Mouse (Mus musculus) macrophage (primary cell): ENCODE data around the gene Fars2. TPM values are rescaled to one million over a fixed set of nuclear protein-coding genes. Genes with fewer than 3 reads are reported as not detected.
A peak's percentile ranks its signal among the peaks of the same experiment; 100 is the strongest.

Source experiments
- H3K27ac ChIP-seq: fragments of 350-480 bp; formaldehyde crosslinking; 2 replicates; pipeline ENCODE4 v1.9.0; 2021
- H3K36me3 ChIP-seq: fragments of 350-480 bp; formaldehyde crosslinking; 2 replicates; pipeline ENCODE4 v1.9.0; 2021; ENCODE audit errors: inconsistent target
- H3K4me3 ChIP-seq: fragments of 350-480 bp; formaldehyde crosslinking; 2 replicates; pipeline ENCODE4 v1.9.0; 2021; ENCODE audit errors: inconsistent target
- H3K79me2 ChIP-seq: fragments of 350-480 bp; formaldehyde crosslinking; 2 replicates; pipeline ENCODE4 v1.9.0; 2021; ENCODE audit errors: inconsistent target
- WGBS: methylation state at CpG from one replicate; pipeline ENCODE4 v1.1.7; 2026; ENCODE audit warnings: inconsistent platforms; ENCODE audit not compliant: missing documents; 5-methylcytosine and 5-hydroxymethylcytosine counted together
- polyA plus RNA-seq: library from polyadenylated mRNA; stranded (reverse); fragments of 250-400 nt; gene quantifications from 3 replicates; pipeline ENCODE4 v1.2.4, GENCODE M21; 2018; ENCODE audit warnings: inconsistent platforms

The Fars2 gene
- polyA plus RNA-seq, 1 experiment from 2014 or later = 31.1 TPM

DNA sequence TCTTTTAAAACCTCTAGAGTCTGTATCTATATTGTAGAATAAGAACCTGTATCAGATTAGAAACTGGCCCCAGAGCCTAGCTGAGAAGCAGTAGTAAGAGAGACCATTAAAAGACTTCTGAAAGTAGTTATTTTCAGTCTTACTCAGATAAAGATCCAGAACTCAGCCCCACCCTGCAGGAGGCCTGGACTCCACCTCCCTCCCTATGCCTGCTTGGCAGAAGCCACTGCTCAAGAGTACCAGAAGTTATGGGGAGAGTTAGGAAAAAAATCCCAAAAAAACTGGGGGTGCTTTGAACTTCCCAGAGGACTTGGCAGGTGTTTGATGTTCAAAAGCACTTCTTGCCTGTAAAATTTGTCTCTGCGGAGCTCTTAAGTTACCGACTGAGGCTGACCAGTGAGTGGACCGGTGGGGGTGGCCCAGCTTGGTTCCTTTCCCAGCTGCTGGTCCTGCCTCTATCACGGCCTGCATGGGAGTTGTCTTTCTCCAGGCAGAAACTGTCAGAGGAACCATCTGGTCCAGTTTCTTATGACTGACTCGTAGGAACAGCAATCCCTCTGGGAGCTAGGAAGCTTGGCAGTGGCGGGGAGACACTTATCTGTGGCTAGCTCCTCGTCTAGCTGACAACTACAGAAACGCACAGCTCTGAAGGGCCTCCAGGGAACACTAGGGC, 411.1 kb downstream of the Fars2 start:
- no peaks in the 10 kb centered on the region for H3K79me2 ChIP-seq
- 94% methylated on average over 8 of the region's 8 CpGs for WGBS
- no peak overlapping the region for H3K27ac ChIP-seq
- no peak overlapping the region for H3K4me3 ChIP-seq
- no peaks in the 10 kb centered on the region for H3K36me3 ChIP-seq

DNA sequence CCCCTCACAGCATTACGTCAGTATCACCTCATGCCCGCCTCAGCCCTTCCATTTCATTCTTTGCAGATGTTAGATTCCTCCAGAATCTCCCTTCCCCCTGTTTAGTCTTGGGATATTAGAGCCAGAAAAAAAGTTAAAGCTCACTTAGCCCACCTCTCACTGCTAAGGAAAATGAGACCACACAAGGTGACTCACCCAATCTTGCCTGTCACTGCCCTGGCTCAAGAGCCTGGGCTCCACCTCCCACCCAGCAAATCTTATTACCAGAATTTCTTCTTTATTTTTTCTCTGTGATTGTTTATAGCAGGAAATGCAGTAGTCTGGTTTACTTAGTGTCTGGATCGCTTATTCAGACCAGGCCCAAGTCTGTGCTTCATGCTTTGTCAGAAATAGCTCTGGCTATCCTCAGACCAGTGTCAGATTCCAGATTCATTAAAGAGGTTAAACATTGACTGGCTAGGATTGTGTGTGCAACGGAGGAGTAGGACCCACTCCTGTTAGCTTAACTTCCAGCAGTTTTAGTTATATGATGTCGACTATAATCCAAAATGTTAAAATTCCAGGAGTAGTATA, 412.3 kb downstream of the Fars2 start:
- WGBS = 95% methylated on average over 5 of the region's 5 CpGs
- Histone ChIP-seq H3K4me3 (no peak overlapping the region), H3K79me2 (no peaks in the 10 kb centered on the region)

DNA sequence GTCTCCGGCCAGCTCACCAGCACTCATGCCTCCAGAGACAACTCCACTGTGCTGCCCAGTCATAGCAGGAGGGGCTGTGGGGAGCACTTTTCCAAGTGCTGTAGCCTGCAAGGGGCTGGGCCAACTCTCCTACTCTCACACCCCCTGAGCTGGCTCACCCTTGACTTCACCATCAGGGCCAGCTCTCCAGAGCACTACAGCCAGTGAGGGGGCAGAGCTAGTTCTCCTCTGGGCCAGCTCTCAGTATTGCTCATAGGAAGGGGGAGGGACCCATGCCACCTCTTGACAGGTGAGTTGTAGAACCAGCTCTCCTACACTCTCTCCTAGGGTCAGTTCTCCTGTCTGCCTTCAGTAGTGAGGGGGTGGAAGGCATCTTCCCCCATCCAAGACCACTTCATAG, 413.6 kb downstream of the Fars2 start:
- no peaks in the 10 kb centered on the region for H3K36me3 ChIP-seq
- WGBS = 100% methylated on average over 1 of the region's 1 CpGs
- no peak overlapping the region for H3K4me3 ChIP-seq
- H3K79me2 ChIP-seq = no peaks in the 10 kb centered on the region
- H3K27ac ChIP-seq = no peak overlapping the region

More for the DNA sequence above, 412.3 kb downstream of the Fars2 start:
- Histone ChIP-seq H3K36me3 (no peaks in the 10 kb centered on the region), H3K27ac (no peak overlapping the region)

DNA sequence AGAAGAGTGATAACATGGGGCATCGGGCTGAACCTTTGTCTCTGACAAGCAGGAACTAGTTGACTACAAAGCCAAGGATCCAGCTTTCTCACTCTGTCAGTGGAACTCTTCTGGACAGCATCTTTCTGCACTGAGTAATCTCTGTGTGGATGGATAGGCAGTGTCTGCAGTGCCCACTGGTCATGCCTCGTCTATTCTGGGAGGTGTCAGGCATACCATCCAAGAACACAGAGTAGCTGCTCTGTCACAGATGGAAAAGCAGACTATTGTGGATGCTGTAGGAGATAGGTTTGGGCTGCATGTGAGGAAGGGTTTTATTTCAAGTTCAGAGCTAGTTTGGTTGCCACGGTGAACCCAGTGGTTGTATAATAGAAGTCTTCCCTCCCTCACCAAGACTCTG, 414.7 kb downstream of the Fars2 start:
- no peaks in the 10 kb centered on the region for H3K36me3 ChIP-seq
- H3K27ac ChIP-seq = no peak overlapping the region
- no peak overlapping the region for H3K4me3 ChIP-seq
- H3K79me2 ChIP-seq = no peaks in the 10 kb centered on the region
- WGBS = 92% methylated on average over 3 of the region's 3 CpGs

DNA sequence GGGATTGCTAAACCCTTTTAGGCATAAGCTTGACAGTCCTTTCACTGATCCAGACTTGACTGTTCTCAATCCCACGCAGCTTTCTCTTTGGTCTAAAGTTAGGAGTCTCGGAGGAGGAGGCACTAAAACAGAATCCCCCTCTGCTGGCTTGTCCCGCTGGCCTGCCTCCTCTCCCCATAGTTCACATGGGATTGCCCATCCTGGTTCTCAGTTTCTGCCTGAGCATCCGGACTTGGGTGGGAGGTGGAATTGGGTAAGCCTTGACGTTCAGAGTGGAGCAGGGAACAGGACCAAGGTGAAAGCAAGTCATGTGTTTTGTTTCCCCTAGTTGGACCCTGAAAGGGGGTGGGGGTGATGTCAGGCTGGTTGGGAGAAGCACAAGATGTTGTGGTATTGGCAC, 415.9 kb downstream of the Fars2 start:
- Histone ChIP-seq H3K79me2 (no peaks in the 10 kb centered on the region), H3K27ac (no peak overlapping the region), H3K36me3 (no peaks in the 10 kb centered on the region), H3K4me3 (no peak overlapping the region)
- WGBS = 94% methylated on average over 5 of the region's 5 CpGs

DNA sequence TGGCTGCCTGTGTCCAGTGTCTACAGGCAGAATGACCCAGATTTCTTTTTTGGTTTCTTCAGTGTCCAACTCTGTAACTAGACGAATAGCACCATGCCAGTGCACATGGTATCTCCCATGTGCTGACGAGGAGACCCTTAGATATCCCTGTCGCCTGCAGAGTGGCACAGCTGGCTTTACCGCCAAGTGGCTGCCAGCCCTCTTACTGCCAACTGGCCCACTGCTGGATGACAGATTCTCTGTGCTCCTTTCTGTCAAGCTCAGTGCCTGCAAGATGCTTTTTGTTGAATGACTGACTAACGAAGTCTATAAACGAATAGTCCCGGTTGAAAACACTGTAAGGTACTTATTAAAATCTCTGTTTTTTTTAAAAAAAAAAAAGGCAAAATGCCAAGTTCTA, 416.3 kb downstream of the Fars2 start:
- no peaks in the 10 kb centered on the region for H3K36me3 ChIP-seq
- no peaks in the 10 kb centered on the region for H3K79me2 ChIP-seq
- H3K4me3 ChIP-seq = no peak overlapping the region
- 95% methylated on average over 7 of the region's 7 CpGs for WGBS
- no peak overlapping the region for H3K27ac ChIP-seq

DNA sequence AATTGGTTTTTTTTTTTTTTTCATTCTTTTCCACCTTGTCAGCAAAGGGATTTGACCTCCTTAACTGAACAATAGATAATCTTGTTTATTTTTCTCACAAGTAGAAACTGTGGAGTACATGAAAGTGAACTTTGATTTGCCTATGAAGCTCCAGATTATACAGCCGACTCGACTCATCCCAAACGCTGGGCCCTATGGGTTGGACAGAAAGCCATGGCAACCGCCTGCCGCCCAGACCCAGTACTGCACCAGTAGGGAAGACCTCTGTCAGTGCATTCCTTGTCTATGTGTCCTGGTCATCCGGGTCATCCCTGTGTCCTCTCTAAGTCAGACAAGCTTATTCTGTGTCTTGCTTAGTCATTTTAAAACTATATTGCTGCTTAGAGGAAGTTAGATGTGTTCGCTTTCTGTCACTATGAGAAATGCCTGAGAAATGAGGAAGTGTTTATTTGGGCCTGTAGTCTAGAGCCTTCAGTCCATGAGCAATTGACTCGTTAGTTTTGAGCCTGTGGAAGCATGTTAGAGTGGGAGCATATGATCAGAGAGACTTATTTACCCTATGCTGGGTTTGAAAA, 416.8 kb downstream of the Fars2 start:
- Histone ChIP-seq H3K4me3 (no peak overlapping the region), H3K36me3 (no peaks in the 10 kb centered on the region), H3K79me2 (no peaks in the 10 kb centered on the region), H3K27ac (peak overlapping the region; percentile 28; the same call in 1 of the 2 replicates)
- WGBS = 70% methylated on average over 8 of the region's 8 CpGs

DNA sequence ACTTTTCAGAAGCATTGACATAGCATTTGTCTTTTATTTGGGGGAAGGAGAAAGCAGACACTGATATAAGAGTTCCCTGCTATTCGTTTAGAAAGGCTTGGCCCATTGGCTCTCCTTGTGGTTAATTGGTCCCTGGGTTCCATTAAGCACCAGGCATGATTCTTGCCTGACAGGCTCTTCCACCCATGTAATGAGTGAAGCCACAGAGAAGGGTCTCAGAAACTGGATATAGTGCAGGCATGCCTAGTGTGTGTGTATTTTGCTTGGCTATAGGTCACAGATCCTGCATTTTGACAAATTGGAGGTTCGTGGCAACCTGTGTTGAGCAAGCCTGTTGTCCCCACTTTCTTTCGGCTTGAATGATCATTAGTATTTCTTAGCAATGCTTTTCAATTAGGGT, 420.4 kb downstream of the Fars2 start:
- WGBS = 97% methylated on average over 3 of the region's 3 CpGs
- Histone ChIP-seq H3K36me3 (no peaks in the 10 kb centered on the region), H3K79me2 (no peaks in the 10 kb centered on the region), H3K4me3 (no peak overlapping the region), H3K27ac (no peak overlapping the region)

DNA sequence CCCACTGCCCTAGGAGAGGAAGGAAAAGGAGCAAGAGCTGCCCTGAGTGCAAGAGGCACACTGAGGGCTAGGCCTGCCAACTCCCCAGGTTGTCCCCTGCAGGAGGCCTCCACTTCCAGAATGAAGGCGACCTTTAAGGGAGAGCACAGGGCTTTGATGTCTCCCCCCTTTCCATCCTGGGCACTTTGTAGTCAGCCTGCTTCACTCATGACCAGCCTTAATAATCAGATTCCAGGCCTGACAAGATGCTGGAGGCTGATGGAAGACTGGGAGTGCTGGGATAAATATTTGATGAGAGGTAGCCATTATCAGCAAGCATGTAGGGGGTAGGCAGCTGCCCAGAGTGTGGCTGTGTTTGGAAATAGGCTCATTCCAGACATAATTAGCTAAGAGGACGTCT, 421.2 kb downstream of the Fars2 start:
- H3K79me2 ChIP-seq = no peaks in the 10 kb centered on the region
- no peaks in the 10 kb centered on the region for H3K36me3 ChIP-seq
- WGBS = 91% methylated on average over 2 of the region's 2 CpGs
- no peak overlapping the region for H3K27ac ChIP-seq
- no peak overlapping the region for H3K4me3 ChIP-seq

DNA sequence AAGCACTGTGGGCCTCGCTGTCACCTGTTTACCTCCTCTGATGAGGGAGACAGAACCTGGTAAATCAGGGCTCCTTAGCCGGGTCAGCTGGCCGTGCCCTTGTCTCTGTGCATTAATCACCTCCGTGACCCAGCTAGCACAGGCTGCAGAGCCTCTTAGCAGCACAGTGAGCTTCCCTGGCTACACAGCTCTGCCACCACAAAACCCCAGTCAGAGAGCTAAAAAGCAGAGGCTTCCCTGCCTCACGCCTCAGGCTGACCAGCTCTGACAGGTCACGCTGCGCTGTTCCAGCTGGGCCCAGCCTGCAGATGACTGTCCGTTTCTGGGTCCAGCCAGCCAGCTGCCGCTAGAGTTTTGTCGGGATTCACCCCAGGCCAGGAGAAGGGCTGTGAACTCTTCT, 423.0 kb downstream of the Fars2 start:
- WGBS = 97% methylated on average over 10 of the region's 10 CpGs
- Histone ChIP-seq H3K4me3 (no peak overlapping the region), H3K79me2 (no peaks in the 10 kb centered on the region), H3K36me3 (no peaks in the 10 kb centered on the region), H3K27ac (no peak overlapping the region)

DNA sequence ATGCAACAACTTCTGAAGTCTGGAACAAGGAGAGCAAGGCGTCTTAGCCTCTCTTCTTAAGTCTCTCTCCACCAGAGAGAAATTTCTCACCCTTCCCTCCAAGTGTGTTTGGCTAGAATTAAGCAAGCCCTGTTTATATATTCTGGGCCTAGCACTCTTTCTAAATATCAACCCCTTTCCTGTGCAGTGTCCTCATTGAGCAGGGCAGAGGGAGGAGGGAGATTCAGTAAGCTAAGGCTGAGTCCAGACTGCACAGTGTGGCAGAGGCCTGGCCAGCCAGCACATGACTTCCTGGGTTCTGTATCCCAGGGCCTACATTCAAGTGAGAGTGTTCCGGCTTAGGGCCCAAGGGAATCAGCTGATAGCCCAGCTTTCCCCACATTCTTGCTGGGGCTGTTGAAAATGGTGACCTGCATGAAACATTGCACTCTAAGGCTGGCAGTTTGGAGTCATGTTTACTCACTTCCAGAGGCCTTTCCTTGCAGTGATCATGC, 424.1 kb downstream of the Fars2 start:
- Histone ChIP-seq H3K4me3 (no peak overlapping the region), H3K27ac (no peak overlapping the region), H3K36me3 (no peaks in the 10 kb centered on the region), H3K79me2 (no peaks in the 10 kb centered on the region)
- WGBS = 91% methylated on average over 2 of the region's 2 CpGs

DNA sequence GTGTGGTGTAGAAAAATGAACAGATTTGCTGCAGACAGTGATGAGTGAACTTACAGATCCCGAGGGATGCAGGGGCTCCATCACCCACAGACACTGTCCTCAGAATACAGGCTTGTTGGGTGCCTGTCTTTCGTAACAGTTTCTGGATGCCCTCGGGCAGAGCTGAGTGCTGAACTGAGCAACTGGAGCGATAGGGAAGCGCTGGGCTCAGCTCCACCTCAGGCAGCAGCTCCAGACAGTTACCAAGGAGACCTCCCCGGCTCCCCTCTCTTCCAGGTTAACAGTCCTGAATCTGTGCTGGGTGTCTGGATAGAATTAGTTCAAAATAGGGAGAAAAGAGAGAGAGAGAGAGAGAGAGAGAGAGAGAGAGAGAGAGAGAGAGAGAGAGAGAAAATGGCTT, 433.5 kb downstream of the Fars2 start:
- no peak overlapping the region for H3K27ac ChIP-seq
- no peaks in the 10 kb centered on the region for H3K36me3 ChIP-seq
- no peaks in the 10 kb centered on the region for H3K79me2 ChIP-seq
- no peak overlapping the region for H3K4me3 ChIP-seq
- 74% methylated on average over 6 of the region's 6 CpGs for WGBS

DNA sequence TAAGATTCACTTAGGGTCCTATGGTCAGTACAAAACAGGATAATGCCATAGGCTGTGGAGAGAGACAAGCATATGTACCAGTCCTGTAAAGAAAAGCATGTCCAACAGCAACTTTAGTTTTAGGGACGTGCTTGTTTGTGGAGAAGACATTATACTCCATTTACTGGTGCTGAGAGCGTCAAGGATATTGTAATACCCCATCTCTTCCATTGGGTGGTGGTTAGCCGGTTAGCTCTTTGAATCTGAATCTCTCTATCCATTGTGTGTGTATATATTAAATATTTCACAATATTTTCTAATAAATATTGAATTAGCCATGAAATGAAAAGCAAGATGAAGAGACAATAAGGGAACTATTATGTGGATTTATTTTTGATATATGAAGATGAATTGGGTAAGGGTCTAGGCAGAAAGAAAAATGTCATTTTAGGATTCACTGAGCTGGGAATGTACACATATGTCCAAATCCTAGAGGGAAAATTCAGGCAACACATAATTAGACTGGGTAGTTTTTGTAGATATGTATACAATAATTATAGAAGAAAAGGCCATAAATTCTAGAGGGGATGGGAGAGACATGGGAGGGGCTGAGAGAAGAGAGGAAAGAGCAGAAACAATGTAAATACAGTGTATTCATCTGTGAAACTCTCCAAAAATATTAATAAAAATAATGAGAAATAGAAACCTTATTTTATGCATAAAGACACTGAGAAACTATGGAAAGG, 435.5 kb downstream of the Fars2 start:
- WGBS = 78% methylated on average over 3 of the region's 3 CpGs
- H3K36me3 ChIP-seq = no peaks in the 10 kb centered on the region
- H3K79me2 ChIP-seq = no peaks in the 10 kb centered on the region
- no peak overlapping the region for H3K4me3 ChIP-seq
- H3K27ac ChIP-seq = no peak overlapping the region

DNA sequence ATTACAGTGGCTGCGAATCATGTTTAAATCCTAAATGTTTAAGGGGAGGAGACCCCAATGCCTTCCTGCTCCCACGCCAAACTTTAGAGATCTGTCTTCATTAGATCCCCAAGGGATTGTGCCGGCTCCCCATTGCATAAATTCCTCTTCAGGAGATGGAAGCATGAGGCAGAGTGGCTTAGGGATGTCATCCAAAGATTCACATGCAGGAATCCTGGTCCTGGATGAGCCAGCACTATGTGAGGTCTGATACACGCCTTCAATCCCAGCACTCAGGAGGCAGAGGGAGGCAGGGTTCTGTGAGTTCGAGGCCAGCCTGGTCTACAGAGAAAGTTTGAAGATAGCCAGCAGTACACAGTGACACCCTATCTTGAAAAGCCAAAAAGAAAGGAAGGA, 436.0 kb downstream of the Fars2 start:
- 90% methylated on average over 5 of the region's 5 CpGs for WGBS
- Histone ChIP-seq H3K27ac (no peak overlapping the region), H3K79me2 (no peaks in the 10 kb centered on the region), H3K36me3 (no peaks in the 10 kb centered on the region), H3K4me3 (no peak overlapping the region)

DNA sequence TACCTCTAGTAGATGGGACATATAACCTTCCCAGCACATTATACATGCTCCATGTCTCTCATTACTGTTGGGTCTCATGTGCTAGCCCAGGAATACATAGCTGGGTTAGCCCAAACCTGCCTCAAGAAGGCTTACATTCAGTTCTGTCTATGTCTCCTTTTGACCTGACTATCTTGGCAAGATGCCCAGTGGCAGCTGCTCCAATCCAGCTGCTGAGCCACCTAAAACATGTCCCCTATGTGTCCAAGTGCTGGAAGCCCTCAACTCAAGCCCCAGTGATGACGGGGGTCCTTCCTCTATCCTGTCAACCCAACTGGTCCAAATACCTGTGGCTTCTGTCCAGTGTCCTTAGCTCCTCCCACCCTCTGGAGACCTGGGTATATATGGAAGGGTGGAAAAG, 437.5 kb downstream of the Fars2 start:
- Histone ChIP-seq H3K79me2 (no peaks in the 10 kb centered on the region), H3K36me3 (no peaks in the 10 kb centered on the region), H3K27ac (no peak overlapping the region), H3K4me3 (no peak overlapping the region)
- whole genome bisulfite sequencing = 100% methylated on average over 1 of the region's 1 CpGs
